Mouse (Mus musculus) limb, embryonic 11.5 days (tissue): Measurements from ENCODE around the gene Brca1. TPM values are rescaled to one million over a fixed set of nuclear protein-coding genes. Genes with fewer than 3 reads are reported as not detected.
A peak's percentile ranks its signal among the peaks of the same experiment; 100 is the strongest.
"Not testable (repeated sequence)": the region's sequence is repeated elsewhere in the genome, so short reads cannot be mapped to it uniquely, and the experiment has no call there.

Experiments used
- ATAC-seq: fragments of 200-750 bp; cut with Nextera tagmentation; 2 replicates; pipeline ENCODE4 v1.8.0; 2017; ENCODE audit warnings: low read depth; ENCODE audit not compliant: insufficient number of reproducible peaks, low FRiP score, low TSS enrichment
- DNase-seq: peaks from one replicate; pipeline ENCODE4 v3.0.0-alpha.2; 2015; ENCODE audit warnings: low spot score
- H3K27ac ChIP-seq: fragments of 300-500 bp; sonication (generic); replicated peaks from 2 replicates; pipeline ENCODE4 v1.5.1; 2014; ENCODE audit warnings: low read depth, mild to moderate bottlenecking, low read length
- H3K27me3 ChIP-seq: fragments of 300-500 bp; sonication (generic); 2 replicates; pipeline ENCODE4 v1.6.1; 2014; ENCODE audit warnings: mild to moderate bottlenecking, low read length, mixed read lengths; ENCODE audit not compliant: control insufficient read depth, insufficient read depth
- H3K36me3 ChIP-seq: fragments of 300-500 bp; sonication (generic); 2 replicates; pipeline ENCODE4 v1.6.1; 2014; ENCODE audit warnings: mild to moderate bottlenecking, low read length, moderate library complexity, mixed read lengths; ENCODE audit not compliant: control insufficient read depth, insufficient read depth
- H3K4me1 ChIP-seq: fragments of 300-500 bp; sonication (generic); 2 replicates; pipeline ENCODE4 v1.6.1; 2014; ENCODE audit warnings: low read length, mixed read lengths; ENCODE audit not compliant: control insufficient read depth, insufficient read depth
- H3K4me2 ChIP-seq: fragments of 300-500 bp; sonication (generic); 2 replicates; pipeline ENCODE4 v1.6.1; 2014; ENCODE audit warnings: low read depth, mild to moderate bottlenecking, moderate library complexity; ENCODE audit not compliant: severe bottlenecking
- H3K4me3 ChIP-seq: fragments of 300-500 bp; sonication (generic); 2 replicates; pipeline ENCODE4 v1.5.1; 2014; ENCODE audit warnings: low read depth, low read length
- H3K9ac ChIP-seq: fragments of 300-500 bp; sonication (generic); 2 replicates; pipeline ENCODE4 v1.6.1; 2014; ENCODE audit warnings: mild to moderate bottlenecking, low read length
- H3K9me3 ChIP-seq: fragments of 300-500 bp; sonication (generic); 2 replicates; pipeline ENCODE4 v1.6.1; 2016; ENCODE audit warnings: low read length; ENCODE audit not compliant: control insufficient read depth
- WGBS: fragments of 180-500 bp; shearing (Covaris S2); extraction: QIAGEN DNeasy Blood & Tissue Kit; methylation state at CpG from one replicate; pipeline ENCODE4 v1.1.7; 2014; 5-methylcytosine and 5-hydroxymethylcytosine counted together
- polyA plus RNA-seq: library from polyadenylated mRNA; unstranded; fragments of >200 nt; fragmentation: Nextera tagmentation; extraction: Ambion mirVana; gene quantifications from 2 replicates; pipeline ENCODE4 v1.2.1, GENCODE M21; 2014

Brca1 gene
- polyA plus RNA-seq, 1 experiment from 2014 or later, result 23.2 TPM

DNA sequence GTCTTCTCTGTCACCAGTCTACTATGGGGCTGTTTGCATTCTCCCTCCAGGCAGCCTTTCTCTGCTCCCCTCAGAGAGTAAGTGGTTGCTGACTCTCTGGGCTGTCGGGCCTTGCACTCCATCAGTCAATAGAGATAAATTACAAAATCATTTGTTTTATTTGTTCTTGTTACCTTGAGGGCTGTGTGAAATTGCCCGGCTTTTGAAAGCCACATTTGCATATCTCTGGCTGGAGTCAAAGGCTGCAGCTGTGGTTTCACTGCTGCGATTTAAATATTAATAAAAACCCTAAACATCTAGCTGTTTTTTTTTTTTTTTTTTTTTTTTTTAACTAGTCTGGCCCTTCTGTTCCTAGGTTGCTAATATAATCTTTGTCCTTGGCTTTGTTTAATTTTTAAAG, 68.0 kb downstream of the Brca1 start:
- no peak for ATAC-seq

DNA sequence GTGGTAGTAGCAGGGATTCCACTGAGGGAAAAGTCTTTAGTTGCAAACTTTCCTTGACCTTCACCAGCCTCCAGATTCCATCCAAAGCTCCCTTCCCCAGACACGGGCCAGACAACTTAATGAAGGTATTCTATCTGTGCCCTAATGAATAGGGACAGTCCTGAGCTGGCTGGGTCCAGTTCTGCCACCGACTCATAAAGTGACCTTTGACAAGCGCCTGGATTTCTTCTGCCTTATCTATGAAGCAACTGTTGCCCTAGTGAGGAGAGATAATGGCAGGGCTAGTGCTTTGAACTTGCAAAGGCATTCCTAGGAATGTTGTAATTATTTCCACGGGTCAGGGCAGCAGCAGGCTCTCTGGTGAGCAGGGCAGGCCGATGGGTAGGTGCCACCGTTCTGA, 70.8 kb downstream of the Brca1 start:
- Histone ChIP-seq H3K27me3 (no peaks in the 10 kb centered on the region), H3K27ac (no peak overlapping the region), H3K36me3 (no peaks in the 10 kb centered on the region), H3K9ac (no peak overlapping the region), H3K9me3 (no peaks in the 10 kb centered on the region), H3K4me3 (no peak overlapping the region), H3K4me2 (no peak overlapping the region), H3K4me1 (no peaks in the 10 kb centered on the region; the same call in 1 of the 2 replicates)
- 30% methylated on average over 6 of the region's 6 CpGs for WGBS
- ATAC-seq (no peak), DNase-seq (no peak)

More for the DNA sequence above, 68.0 kb downstream of the Brca1 start:
- no peaks in the 10 kb centered on the region; the same call in 1 of the 2 replicates for H3K4me1 ChIP-seq
- no peaks in the 10 kb centered on the region for H3K27me3 ChIP-seq
- H3K4me2 ChIP-seq, result no peak overlapping the region
- H3K27ac ChIP-seq, result no peak overlapping the region
- H3K9me3 ChIP-seq, result no peaks in the 10 kb centered on the region
- 41% methylated on average over 3 of the region's 3 CpGs for WGBS
- H3K9ac ChIP-seq, result no peak overlapping the region
- no peak overlapping the region for H3K4me3 ChIP-seq
- DNase-seq, result no peak
- H3K36me3 ChIP-seq, result no peaks in the 10 kb centered on the region

DNA sequence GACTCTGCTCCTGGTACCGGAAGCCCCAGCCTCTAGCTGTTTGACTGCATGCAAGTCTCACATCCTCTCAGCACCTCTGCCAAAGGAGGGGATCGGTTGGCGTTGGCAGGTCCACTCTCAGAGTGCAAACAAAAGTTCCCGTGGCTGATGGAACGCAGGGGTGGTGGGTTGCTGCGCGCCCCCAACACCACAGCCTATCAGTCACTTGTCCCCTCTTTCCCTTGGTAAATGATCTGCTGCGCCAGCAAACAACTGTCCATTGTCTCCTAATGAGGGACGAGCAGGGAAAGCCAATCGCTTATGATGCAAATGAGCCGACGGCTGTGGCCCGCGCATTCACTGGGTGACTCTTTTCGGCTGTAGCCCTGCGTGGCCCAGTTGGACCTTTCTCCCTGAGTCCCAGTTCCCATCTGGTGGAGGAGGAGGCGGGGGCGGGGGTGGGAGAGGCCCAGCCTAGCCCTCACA, 72.6 kb downstream of the Brca1 start:
- Histone ChIP-seq H3K4me2 (no peak overlapping the region; the same call in 1 of the 2 replicates), H3K9me3 (no peaks in the 10 kb centered on the region), H3K36me3 (no peaks in the 10 kb centered on the region), H3K4me1 (no peaks in the 10 kb centered on the region; the same call in 1 of the 2 replicates), H3K27ac (0 out of 2 replicates have a peak overlapping the region, but pooled peaks have one; percentile 0), H3K4me3 (no peak overlapping the region), H3K9ac (no peak overlapping the region; the same call in 1 of the 2 replicates), H3K27me3 (no peaks in the 10 kb centered on the region)
- no peak for DNase-seq
- ATAC-seq, result no peak
- 12% methylated on average over 17 of the region's 18 CpGs for WGBS

DNA sequence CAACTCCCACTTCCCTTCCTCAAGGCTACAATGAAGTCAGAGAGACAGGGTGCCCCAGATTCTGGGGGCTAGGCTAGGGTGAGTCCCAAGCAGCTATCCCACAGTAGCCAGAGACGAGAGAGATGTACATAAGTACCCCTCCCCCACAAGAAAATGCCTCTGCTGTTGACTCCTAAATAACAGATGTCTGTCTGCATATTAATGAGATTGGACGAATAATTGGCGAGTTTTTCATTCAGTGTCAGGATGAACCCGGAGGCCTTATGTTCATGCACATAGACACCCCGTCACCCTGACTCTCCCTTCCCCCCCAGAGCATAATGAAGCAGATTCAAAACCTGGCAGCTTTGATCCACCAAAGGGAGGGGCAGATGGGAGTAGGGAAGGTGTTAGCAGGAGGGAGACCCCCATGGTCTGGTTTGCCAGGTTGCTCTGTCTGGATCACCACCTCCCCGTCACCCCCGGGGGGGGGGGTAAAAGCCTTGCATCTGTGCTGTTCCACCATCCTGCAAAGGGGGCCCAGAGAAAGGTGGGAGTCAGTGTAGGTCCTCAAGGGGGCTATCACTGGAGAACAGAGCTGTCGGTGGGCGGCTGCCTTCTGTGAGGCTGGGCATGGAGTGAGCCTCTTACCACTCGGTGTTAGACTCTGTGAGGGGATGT, 74.1 kb downstream of the Brca1 start:
- Histone ChIP-seq H3K4me3 (no peak overlapping the region), H3K4me1 (no peaks in the 10 kb centered on the region; the same call in 1 of the 2 replicates), H3K27me3 (no peaks in the 10 kb centered on the region), H3K36me3 (no peaks in the 10 kb centered on the region), H3K4me2 (no peak overlapping the region), H3K27ac (no peak overlapping the region), H3K9me3 (no peaks in the 10 kb centered on the region), H3K9ac (no peak overlapping the region)
- DNase-seq, result no peak
- WGBS, result 61% methylated on average over 10 of the region's 10 CpGs
- ATAC-seq, result no peak

DNA sequence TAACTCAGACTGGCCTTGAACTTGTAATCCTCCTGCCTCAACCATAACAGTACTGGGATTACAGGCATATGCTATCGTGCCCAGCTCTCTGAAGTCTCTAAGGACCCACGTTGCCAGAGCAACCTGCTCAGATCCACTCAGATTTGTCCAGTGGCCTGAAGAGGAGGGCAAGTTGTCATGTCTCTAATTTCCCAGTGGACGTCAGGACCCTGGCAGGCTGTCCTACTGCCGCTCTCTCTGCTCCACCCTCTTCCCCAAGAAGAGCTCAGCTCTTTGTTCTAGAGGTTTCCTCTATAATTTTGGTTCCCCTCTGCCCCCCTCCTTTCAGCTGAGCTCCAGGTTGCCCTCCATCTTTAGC, 74.6 kb downstream of the Brca1 start:
- Histone ChIP-seq H3K9me3 (no peaks in the 10 kb centered on the region), H3K4me2 (no peak overlapping the region), H3K4me1 (no peaks in the 10 kb centered on the region; the same call in 1 of the 2 replicates), H3K4me3 (no peak overlapping the region), H3K27me3 (no peaks in the 10 kb centered on the region), H3K27ac (no peak overlapping the region), H3K36me3 (no peaks in the 10 kb centered on the region), H3K9ac (no peak overlapping the region)
- ATAC-seq, result no peak
- 54% methylated on average over 4 of the region's 4 CpGs for WGBS
- no peak for DNase-seq

DNA sequence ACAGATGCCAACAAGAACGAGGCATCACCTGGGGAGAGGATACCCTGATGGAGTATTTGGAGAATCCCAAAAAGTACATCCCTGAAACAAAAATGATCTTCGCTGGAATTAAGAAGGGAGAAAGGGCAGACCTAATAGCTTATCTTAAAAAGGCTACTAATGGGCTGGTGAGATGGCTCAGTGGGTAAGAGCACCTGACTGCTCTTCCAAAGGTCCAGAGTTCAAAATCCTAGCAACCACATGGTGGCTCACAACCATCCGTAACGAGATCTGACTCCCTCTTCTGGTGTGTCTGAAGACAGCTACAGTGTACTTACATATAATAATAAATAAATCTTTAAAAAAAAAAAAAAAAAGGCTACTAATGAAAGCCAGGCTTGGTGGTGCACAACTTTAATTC, 75.4 kb downstream of the Brca1 start:
- not testable (repeated sequence) for ATAC-seq, H3K9ac ChIP-seq, H3K9me3 ChIP-seq, H3K27me3 ChIP-seq, H3K36me3 ChIP-seq, H3K4me1 ChIP-seq, DNase-seq, H3K4me3 ChIP-seq, H3K27ac ChIP-seq, H3K4me2 ChIP-seq
- WGBS, result 88% methylated on average over 4 of the region's 4 CpGs

DNA sequence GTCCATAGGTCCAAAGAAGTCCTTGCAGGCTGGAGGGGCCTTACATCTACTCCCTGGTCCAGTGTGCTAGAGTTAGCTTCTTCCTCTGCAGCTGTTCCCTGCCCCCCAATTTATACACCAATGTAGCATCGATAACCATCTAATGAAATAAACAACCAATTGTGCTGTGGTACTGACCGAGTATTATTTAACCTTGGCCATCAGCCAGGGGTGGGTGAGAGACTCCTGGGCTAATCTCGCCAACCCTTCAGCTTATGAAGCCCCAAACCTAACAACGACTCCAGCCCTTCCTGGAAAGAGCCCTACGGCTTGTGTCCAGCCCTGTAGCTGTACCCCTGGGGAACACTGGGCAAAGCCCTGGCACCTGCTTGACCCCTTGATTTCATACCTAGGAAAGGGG, 77.5 kb downstream of the Brca1 start:
- Histone ChIP-seq H3K4me3 (no peak overlapping the region), H3K27ac (no peak overlapping the region), H3K4me1 (no peaks in the 10 kb centered on the region; the same call in 1 of the 2 replicates), H3K4me2 (no peak overlapping the region), H3K27me3 (no peaks in the 10 kb centered on the region), H3K36me3 (no peaks in the 10 kb centered on the region), H3K9me3 (no peaks in the 10 kb centered on the region), H3K9ac (no peak overlapping the region)
- DNase-seq, result no peak
- ATAC-seq, result no peak
- 87% methylated on average over 5 of the region's 5 CpGs for WGBS

DNA sequence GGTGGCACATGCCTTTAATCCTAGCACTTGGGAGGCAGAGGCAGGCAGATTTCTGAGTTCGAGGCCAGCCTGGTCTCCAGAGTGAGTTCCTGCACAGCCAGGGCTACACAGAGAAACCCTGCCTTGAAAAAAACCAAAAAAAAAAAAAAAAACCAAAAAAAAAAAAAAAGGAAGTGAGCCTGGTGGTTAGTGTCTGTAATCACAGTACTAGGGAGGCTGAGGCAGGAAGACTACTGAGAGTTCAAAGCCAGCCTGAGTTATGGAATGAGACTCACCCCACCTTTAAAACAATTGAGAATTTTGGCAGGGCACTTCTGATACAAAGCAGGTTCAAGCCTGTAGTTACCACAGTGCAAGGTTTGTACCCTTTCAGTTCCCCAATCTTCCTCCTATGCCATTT, 78.1 kb downstream of the Brca1 start:
- H3K4me1 ChIP-seq, ATAC-seq, DNase-seq, H3K9me3 ChIP-seq, H3K27ac ChIP-seq, H3K4me2 ChIP-seq, H3K4me3 ChIP-seq, H3K27me3 ChIP-seq, H3K36me3 ChIP-seq, H3K9ac ChIP-seq: not testable (repeated sequence)
- WGBS, result 71% methylated on average over 1 of the region's 1 CpGs

DNA sequence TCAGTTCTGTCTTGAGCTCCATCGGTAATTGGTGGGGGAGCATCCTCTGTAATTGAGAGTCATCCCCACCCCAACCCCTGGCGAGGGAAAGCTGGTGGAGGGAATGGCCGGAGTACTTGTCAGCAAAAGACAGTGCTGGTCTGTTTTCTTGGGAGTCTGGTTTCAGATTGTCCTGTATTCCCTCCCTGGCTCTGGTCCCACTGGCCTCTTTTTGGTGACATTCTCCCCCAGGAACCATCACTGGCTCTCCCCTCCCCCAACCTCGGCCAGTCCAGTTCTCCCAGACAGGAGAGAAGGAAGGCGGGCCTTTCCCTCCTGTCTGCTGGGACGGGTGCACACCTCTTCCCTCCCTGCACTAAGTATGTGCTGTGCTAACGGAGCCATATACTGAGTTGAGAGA, 79.4 kb downstream of the Brca1 start:
- no peak for DNase-seq
- Histone ChIP-seq H3K4me3 (no peak overlapping the region), H3K9ac (no peak overlapping the region), H3K27ac (no peak overlapping the region), H3K36me3 (no peaks in the 10 kb centered on the region), H3K4me2 (no peak overlapping the region), H3K4me1 (peaks cover 11% of the 10 kb centered on the region; the same call in 1 of the 2 replicates), H3K27me3 (no peaks in the 10 kb centered on the region), H3K9me3 (no peaks in the 10 kb centered on the region)
- WGBS, result 48% methylated on average over 7 of the region's 7 CpGs
- no peak for ATAC-seq
